Mouse (Mus musculus): ENCODE data around the gene Ptk6. TPM values are rescaled to one million over a fixed set of nuclear protein-coding genes. Genes with fewer than 3 reads are reported as not detected.
A peak's percentile ranks its signal among the peaks of the same experiment; 100 is the strongest.

Ptk6 gene
- total RNA-seq, 4 experiments from 2014 or later = not detected

- no peak for DNase-seq (ENCODE audit: low spot score in 2 of 2)
Measured at GRCm38 (mm10) chr2:181166469-181166868, 36.1 kb downstream of the Ptk6 start.

GRCm38 (mm10) chr2:181160821-181161220 lies 41.8 kb downstream of the Ptk6 start:
- no peak for DNase-seq (ENCODE audit: low spot score in 2 of 2)

GRCm38 (mm10) chr2:181159771-181160170 lies 42.8 kb downstream of the Ptk6 start:
- DNase-seq (ENCODE audit: low spot score in 2 of 2) = peak; percentile 73 to 75

GRCm38 (mm10) chr2:181159091-181159514 lies 43.5 kb downstream of the Ptk6 start:
- DNase-seq (ENCODE audit: low spot score in 2 of 2) = peak; percentile 72 to 77

GRCm38 (mm10) chr2:181158471-181158870 lies 44.1 kb downstream of the Ptk6 start:
- no peak for DNase-seq (ENCODE audit: low spot score in 2 of 2)

- DNase-seq (ENCODE audit: low spot score in 2 of 2) = peak in 1 of 2 experiments; percentile 14
Measured at GRCm38 (mm10) chr2:181157716-181158302, 44.8 kb downstream of the Ptk6 start.

- DNase-seq (ENCODE audit: low spot score in 2 of 2) = no peak
Measured at GRCm38 (mm10) chr2:181157180-181157579, 45.4 kb downstream of the Ptk6 start.

GRCm38 (mm10) chr2:181156248-181157121 lies 46.1 kb downstream of the Ptk6 start, which contains the start of gene Eef1a2:
Gene Eef1a2, minus strand, starts transcription at chr2:181157014.
- DNase-seq (ENCODE audit: low spot score in 2 of 2) = peak; percentile 84

- DNase-seq (ENCODE audit: low spot score in 2 of 2) = no peak
Measured at GRCm38 (mm10) chr2:181155801-181156200, 46.8 kb downstream of the Ptk6 start.

GRCm38 (mm10) chr2:181154831-181155415 lies 47.7 kb downstream of the Ptk6 start:
- no peak for DNase-seq (ENCODE audit: low spot score in 2 of 2)

GRCm38 (mm10) chr2:181154361-181154760 lies 48.2 kb downstream of the Ptk6 start:
- no peak for DNase-seq (ENCODE audit: low spot score in 2 of 2)

GRCm38 (mm10) chr2:181153837-181154236 lies 48.8 kb downstream of the Ptk6 start:
- DNase-seq (ENCODE audit: low spot score in 2 of 2) = peak in 1 of 2 experiments; percentile 12

- DNase-seq (ENCODE audit: low spot score in 2 of 2) = peak in 1 of 2 experiments; percentile 11
Measured at GRCm38 (mm10) chr2:181153131-181153530, 49.5 kb downstream of the Ptk6 start.

- peak in 1 of 2 experiments; percentile 32 for DNase-seq (ENCODE audit: low spot score in 2 of 2)
Measured at GRCm38 (mm10) chr2:181152701-181153100, 49.9 kb downstream of the Ptk6 start.

- peak in 1 of 2 experiments; percentile 58 for DNase-seq (ENCODE audit: low spot score in 2 of 2)
Measured at GRCm38 (mm10) chr2:181150281-181150680, 52.3 kb downstream of the Ptk6 start.

- peak in 1 of 2 experiments; percentile 26 for DNase-seq (ENCODE audit: low spot score in 2 of 2)
Measured at GRCm38 (mm10) chr2:181148318-181148955, 54.2 kb downstream of the Ptk6 start.

GRCm38 (mm10) chr2:181147546-181148317 lies 54.9 kb downstream of the Ptk6 start:
- DNase-seq (ENCODE audit: low spot score in 2 of 2) = peak in 1 of 2 experiments; percentile 45

- DNase-seq (ENCODE audit: low spot score in 2 of 2) = peak in 1 of 2 experiments; percentile 7
Measured at GRCm38 (mm10) chr2:181146976-181147545, 55.5 kb downstream of the Ptk6 start.

- peak in 1 of 2 experiments; percentile 11 for DNase-seq (ENCODE audit: low spot score in 2 of 2)
Measured at GRCm38 (mm10) chr2:181144675-181145074, 57.9 kb downstream of the Ptk6 start.
